Mouse (Mus musculus) forebrain, embryonic 13.5 days (tissue): ENCODE measurements around the gene Zbtb46. TPM values are rescaled to one million over a fixed set of nuclear protein-coding genes. Genes with fewer than 3 reads are reported as not detected.

Experiments
- ATAC-seq: fragments of 200-750 bp; cut with Nextera tagmentation; 2 replicates; pipeline ENCODE4 v1.8.0; 2017
- H3K27ac ChIP-seq: fragments of 300-500 bp; sonication (generic); 2 replicates; pipeline ENCODE4 v1.5.1; 2015; ENCODE audit warnings: inconsistent platforms, mild to moderate bottlenecking, moderate library complexity
- H3K27me3 ChIP-seq: fragments of 300-500 bp; sonication (generic); 2 replicates; pipeline ENCODE4 v1.6.1; 2015; ENCODE audit warnings: mild to moderate bottlenecking, inconsistent platforms
- H3K36me3 ChIP-seq: fragments of 300-500 bp; sonication (generic); 2 replicates; pipeline ENCODE4 v1.6.1; 2015; ENCODE audit warnings: mild to moderate bottlenecking, inconsistent platforms; ENCODE audit not compliant: poor library complexity, severe bottlenecking
- H3K4me1 ChIP-seq: fragments of 300-500 bp; sonication (generic); 2 replicates; pipeline ENCODE4 v1.6.1; 2015; ENCODE audit warnings: inconsistent platforms
- H3K4me2 ChIP-seq: fragments of 300-500 bp; sonication (generic); 2 replicates; pipeline ENCODE4 v1.6.1; 2015; ENCODE audit warnings: inconsistent platforms, mild to moderate bottlenecking, moderate library complexity
- H3K4me3 ChIP-seq: fragments of 300-500 bp; sonication (generic); 2 replicates; pipeline ENCODE4 v1.5.1; 2015; ENCODE audit warnings: mild to moderate bottlenecking, inconsistent platforms
- H3K9ac ChIP-seq: fragments of 300-500 bp; sonication (generic); 2 replicates; pipeline ENCODE4 v1.6.1; 2015; ENCODE audit warnings: mild to moderate bottlenecking, inconsistent platforms
- H3K9me3 ChIP-seq: fragments of 300-500 bp; sonication (generic); replicated peaks from 2 replicates; pipeline ENCODE4 v1.6.1; 2016; ENCODE audit warnings: inconsistent platforms
- WGBS: fragments of 180-500 bp; shearing (Covaris S2); methylation state at CpG from one replicate; pipeline ENCODE4 v1.1.7; 2015; 5-methylcytosine and 5-hydroxymethylcytosine counted together
- polyA plus RNA-seq: library from polyadenylated mRNA; unstranded; fragments of >200 nt; fragmentation: Nextera tagmentation; extraction: Ambion mirVana; gene quantifications from 2 replicates; pipeline ENCODE4 v1.2.1, GENCODE M21; 2015

Gene Zbtb46
- polyA plus RNA-seq, 1 experiment from 2014 or later = 10.2 TPM

- Histone ChIP-seq H3K9ac (no peak overlapping the region), H3K4me2 (no peak overlapping the region), H3K4me1 (no peaks in the 10 kb centered on the region), H3K27me3 (0 out of 2 replicates have a peak, but pooled peaks cover 5% of the 10 kb centered on the region), H3K4me3 (no peak overlapping the region), H3K27ac (no peak overlapping the region), H3K36me3 (no peaks in the 10 kb centered on the region), H3K9me3 (no peaks in the 10 kb centered on the region)
- 43% methylated on average over 5 of the region's 5 CpGs for WGBS
- no peak for ATAC-seq
These were observed 28.4 kb upstream of the Zbtb46 start for GRCm38 (mm10) chr2:181487338-181488277.

GRCm38 (mm10) chr2:181485741-181486140, 26.5 kb upstream of the Zbtb46 start:
- ATAC-seq = no peak
- 38% methylated on average over 1 of the region's 1 CpGs for WGBS

GRCm38 (mm10) chr2:181484456-181485233, 25.4 kb upstream of the Zbtb46 start:
- Histone ChIP-seq H3K27ac (no peak overlapping the region), H3K36me3 (no peaks in the 10 kb centered on the region), H3K9me3 (no peaks in the 10 kb centered on the region), H3K4me2 (no peak overlapping the region), H3K4me3 (no peak overlapping the region), H3K4me1 (no peaks in the 10 kb centered on the region), H3K27me3 (0 out of 2 replicates have a peak, but pooled peaks cover 5% of the 10 kb centered on the region), H3K9ac (no peak overlapping the region)
- ATAC-seq = no peak
- 81% methylated on average over 6 of the region's 6 CpGs for WGBS

More at GRCm38 (mm10) chr2:181485741-181486140, 26.5 kb upstream of the Zbtb46 start:
- Histone ChIP-seq H3K4me2 (no peak overlapping the region), H3K27ac (no peak overlapping the region), H3K9me3 (no peaks in the 10 kb centered on the region), H3K4me3 (no peak overlapping the region), H3K36me3 (no peaks in the 10 kb centered on the region), H3K4me1 (no peaks in the 10 kb centered on the region), H3K9ac (no peak overlapping the region), H3K27me3 (0 out of 2 replicates have a peak, but pooled peaks cover 5% of the 10 kb centered on the region)

- ATAC-seq = no peak
- 35% methylated on average over 7 of the region's 7 CpGs for WGBS
- Histone ChIP-seq H3K9me3 (no peaks in the 10 kb centered on the region), H3K36me3 (no peaks in the 10 kb centered on the region), H3K4me2 (no peak overlapping the region), H3K27me3 (0 out of 2 replicates have a peak, but pooled peaks cover 5% of the 10 kb centered on the region), H3K4me1 (no peaks in the 10 kb centered on the region), H3K4me3 (no peak overlapping the region), H3K27ac (no peak overlapping the region), H3K9ac (no peak overlapping the region)
These were observed 24.5 kb upstream of the Zbtb46 start for GRCm38 (mm10) chr2:181483562-181484318.

- WGBS = 62% methylated on average over 2 of the region's 2 CpGs
- H3K36me3 ChIP-seq = no peaks in the 10 kb centered on the region
- H3K27ac ChIP-seq = no peak overlapping the region
- H3K9me3 ChIP-seq = no peaks in the 10 kb centered on the region
- no peak overlapping the region for H3K4me2 ChIP-seq
- ATAC-seq = no peak
- no peak overlapping the region for H3K4me3 ChIP-seq
- H3K9ac ChIP-seq = no peak overlapping the region
- H3K4me1 ChIP-seq = no peaks in the 10 kb centered on the region
- H3K27me3 ChIP-seq = 0 out of 2 replicates have a peak, but pooled peaks cover 5% of the 10 kb centered on the region
These were observed 23.9 kb upstream of the Zbtb46 start for GRCm38 (mm10) chr2:181483120-181483519.

- Histone ChIP-seq H3K9me3 (no peaks in the 10 kb centered on the region), H3K27ac (no peak overlapping the region), H3K27me3 (no peaks in the 10 kb centered on the region), H3K4me1 (no peaks in the 10 kb centered on the region), H3K9ac (no peak overlapping the region; the same call in 1 of the 2 replicates), H3K36me3 (no peaks in the 10 kb centered on the region), H3K4me3 (no peak overlapping the region), H3K4me2 (no peak overlapping the region)
- no peak for ATAC-seq
- WGBS = 90% methylated on average over 1 of the region's 1 CpGs
These were observed 13.1 kb upstream of the Zbtb46 start for GRCm38 (mm10) chr2:181472256-181472827.

- no peak for ATAC-seq
- Histone ChIP-seq H3K27me3 (no peaks in the 10 kb centered on the region), H3K4me1 (no peaks in the 10 kb centered on the region), H3K4me3 (no peak overlapping the region), H3K9ac (no peak overlapping the region), H3K4me2 (no peak overlapping the region), H3K36me3 (no peaks in the 10 kb centered on the region), H3K9me3 (no peaks in the 10 kb centered on the region), H3K27ac (no peak overlapping the region)
- 59% methylated on average over 5 of the region's 5 CpGs for WGBS
These were observed 12.0 kb upstream of the Zbtb46 start for GRCm38 (mm10) chr2:181471246-181471645.

GRCm38 (mm10) chr2:181470285-181470684, 11.1 kb upstream of the Zbtb46 start:
- H3K27me3 ChIP-seq = peaks cover 2% of the 10 kb centered on the region; the same call in 1 of the 2 replicates
- H3K4me2 ChIP-seq = no peak overlapping the region
- H3K36me3 ChIP-seq = no peaks in the 10 kb centered on the region
- no peak overlapping the region for H3K4me3 ChIP-seq
- H3K4me1 ChIP-seq = no peaks in the 10 kb centered on the region
- H3K9ac ChIP-seq = no peak overlapping the region
- WGBS = 81% methylated on average over 2 of the region's 2 CpGs
- ATAC-seq = no peak
- H3K27ac ChIP-seq = no peak overlapping the region
- no peaks in the 10 kb centered on the region for H3K9me3 ChIP-seq

- Histone ChIP-seq H3K4me2 (no peak overlapping the region), H3K4me3 (no peak overlapping the region), H3K9ac (no peak overlapping the region), H3K36me3 (no peaks in the 10 kb centered on the region), H3K9me3 (no peaks in the 10 kb centered on the region), H3K27ac (no peak overlapping the region), H3K4me1 (peaks cover 7% of the 10 kb centered on the region; the same call in 1 of the 2 replicates), H3K27me3 (peaks cover 24% of the 10 kb centered on the region)
- WGBS = 56% methylated on average over 3 of the region's 3 CpGs
- ATAC-seq = no peak
These were observed 6.2 kb upstream of the Zbtb46 start for GRCm38 (mm10) chr2:181465423-181465822.

- H3K36me3 ChIP-seq = no peaks in the 10 kb centered on the region
- H3K4me2 ChIP-seq = 0 out of 2 replicates have a peak overlapping the region, but pooled peaks have one; percentile 10
- ATAC-seq = no peak
- H3K9ac ChIP-seq = no peak overlapping the region
- H3K9me3 ChIP-seq = no peaks in the 10 kb centered on the region
- no peak overlapping the region for H3K4me3 ChIP-seq
- peaks cover 43% of the 10 kb centered on the region for H3K27me3 ChIP-seq
- H3K27ac ChIP-seq = no peak overlapping the region
- WGBS = 41% methylated on average over 7 of the region's 7 CpGs
- H3K4me1 ChIP-seq = peaks cover 21% of the 10 kb centered on the region
These were observed 3.9 kb upstream of the Zbtb46 start for GRCm38 (mm10) chr2:181463008-181463738.

GRCm38 (mm10) chr2:181462604-181463003, 3.4 kb upstream of the Zbtb46 start:
- Histone ChIP-seq H3K9me3 (no peaks in the 10 kb centered on the region), H3K4me2 (0 out of 2 replicates have a peak overlapping the region, but pooled peaks have one; percentile 10), H3K27ac (no peak overlapping the region), H3K4me3 (no peak overlapping the region), H3K27me3 (peaks cover 48% of the 10 kb centered on the region), H3K9ac (no peak overlapping the region), H3K4me1 (peaks cover 26% of the 10 kb centered on the region), H3K36me3 (no peaks in the 10 kb centered on the region)
- ATAC-seq = no peak
- WGBS = 82% methylated on average over 1 of the region's 1 CpGs
